ENCODE assay signal across 20 mouse cellular contexts in the genomic region with DNA sequence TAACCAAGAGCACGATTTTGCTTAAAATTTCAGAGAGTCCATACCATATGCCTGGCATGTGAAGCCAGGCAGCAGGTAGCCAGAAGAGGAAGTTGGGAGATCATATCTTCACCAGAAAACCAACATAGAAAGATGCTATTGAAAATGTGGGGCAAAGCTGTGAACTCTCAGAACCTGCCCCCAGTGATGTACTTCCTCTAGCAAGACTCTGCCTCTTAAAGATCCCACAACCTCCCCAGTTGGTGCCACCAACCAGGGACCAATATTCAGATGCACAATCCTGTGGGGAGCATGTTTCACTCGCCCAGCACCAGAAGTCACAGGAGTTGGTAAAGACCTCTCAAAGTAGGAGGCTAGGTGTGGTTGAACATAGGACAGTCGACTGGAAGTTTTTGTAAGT.
"Had no signal": no experiment of that assay in that cellular context is flagged by ENCODE, and none has a peak within 500 bp of the region (broad histone marks: within the 10 kb centered on the region; RNA-seq: fewer than 3 reads in every experiment).

No protein-coding gene starts in this region.

- H3K4me3 ChIP-seq: limb, embryonic 12.5 days; limb, embryonic 15.5 days; midbrain, embryonic 12.5 days; midbrain, embryonic 15.5 days; neural tube, embryonic 13.5 days; stomach, embryonic 15.5 days had no signal

- H3K9me3 ChIP-seq: limb, embryonic 12.5 days; limb, embryonic 15.5 days; midbrain, embryonic 12.5 days; midbrain, embryonic 15.5 days; neural tube, embryonic 13.5 days; stomach, embryonic 15.5 days had no signal

- H3K27me3 ChIP-seq: limb, embryonic 12.5 days; limb, embryonic 15.5 days; midbrain, embryonic 12.5 days; midbrain, embryonic 15.5 days; neural tube, embryonic 13.5 days; stomach, embryonic 15.5 days had no signal

- H3K9ac ChIP-seq: limb, embryonic 12.5 days; limb, embryonic 15.5 days; liver, embryonic 14.5 days; liver, postnatal 0 days; lung, embryonic 14.5 days; midbrain, embryonic 12.5 days; midbrain, embryonic 15.5 days; neural tube, embryonic 13.5 days; stomach, embryonic 15.5 days had no signal

- H3K36me3 ChIP-seq: limb, embryonic 12.5 days; limb, embryonic 15.5 days; midbrain, embryonic 12.5 days; midbrain, embryonic 15.5 days; neural tube, embryonic 13.5 days; stomach, embryonic 15.5 days had no signal

- ATAC-seq: intestine, postnatal 0 days; liver, postnatal 0 days; lung, postnatal 0 days; midbrain, embryonic 15.5 days had no signal

- H3K27ac ChIP-seq: limb, embryonic 12.5 days; limb, embryonic 15.5 days; liver, embryonic 14.5 days; macrophage; midbrain, embryonic 12.5 days; midbrain, embryonic 15.5 days; neural tube, embryonic 13.5 days; stomach, embryonic 15.5 days had no signal

- H3K4me2 ChIP-seq: limb, embryonic 12.5 days; limb, embryonic 15.5 days; liver, embryonic 11.5 days; lung, embryonic 14.5 days; midbrain, embryonic 12.5 days; midbrain, embryonic 15.5 days; neural tube, embryonic 13.5 days; stomach, embryonic 15.5 days had no signal

- DNase-seq: kidney, adult 2 months; kidney, postnatal 10 days; kidney, postnatal 36 days; left cerebral cortex, postnatal 4 days; liver, postnatal 0 days; lung, embryonic 14.5 days; right cerebral cortex, postnatal 14 days; right cerebral cortex, postnatal 4 days; spleen, adult 18-20 months had no signal
